Mouse (Mus musculus): ENCODE data around the gene Gm16503. TPM values are rescaled to one million over a fixed set of nuclear protein-coding genes. Genes with fewer than 3 reads are reported as not detected.
"Not testable (repeated sequence)": the region's sequence is repeated elsewhere in the genome, so short reads cannot be mapped to it uniquely, and the experiment has no call there.

Gene Gm16503
- polyA plus RNA-seq, 1 experiment from 2014 or later, result 1.0 TPM

- ATAC-seq; H3K9ac ChIP-seq (ENCODE audit: low read depth, low read length): not testable (repeated sequence)
- 91% methylated on average over 4 of the region's 4 CpGs for WGBS
Observed at GRCm38 (mm10) chr4:147579371-147579770, 39.4 kb downstream of the Gm16503 start.

GRCm38 (mm10) chr4:147586511-147587473, 46.8 kb downstream of the Gm16503 start:
- Histone ChIP-seq H3K4me3 (ENCODE audit: low read length) (no peak overlapping the region), H3K36me3 (ENCODE audit: control insufficient read depth, insufficient read depth, low read length) (no peaks in the 10 kb centered on the region), H3K27ac (ENCODE audit: low read depth, low read length) (no peak overlapping the region), H3K27me3 (replicated peaks; ENCODE audit: control insufficient read depth, insufficient read depth, low read length) (no peaks in the 10 kb centered on the region), H3K9me3 (ENCODE audit: control insufficient read depth, low read length) (peaks cover 13% of the 10 kb centered on the region), H3K4me2 (ENCODE audit: low read length) (no peak overlapping the region), H3K4me1 (ENCODE audit: control insufficient read depth, insufficient read depth, low read depth, low read length) (no peaks in the 10 kb centered on the region), H3K9ac (ENCODE audit: low read depth, low read length) (no peak overlapping the region)
- 67% methylated on average over 1 of the region's 1 CpGs for WGBS
- no peak for ATAC-seq

More at GRCm38 (mm10) chr4:147579371-147579770, 39.4 kb downstream of the Gm16503 start:
- H3K4me1 ChIP-seq (ENCODE audit: control insufficient read depth, insufficient read depth, low read depth, low read length); H3K36me3 ChIP-seq (ENCODE audit: control insufficient read depth, insufficient read depth, low read length); H3K27ac ChIP-seq (ENCODE audit: low read depth, low read length); H3K27me3 ChIP-seq (replicated peaks; ENCODE audit: control insufficient read depth, insufficient read depth, low read length); H3K4me3 ChIP-seq (ENCODE audit: low read length); H3K4me2 ChIP-seq (ENCODE audit: low read length): not testable (repeated sequence)
- H3K9me3 ChIP-seq (ENCODE audit: control insufficient read depth, low read length), result peaks cover 12% of the 10 kb centered on the region

Other genes with a start within 250 kb of the Gm16503 start
- 0.08 and 0.29 TPM in 2 replicates for gene Zfp988, start 234.5 kb upstream of the Gm16503 start, polyA plus RNA-seq (2015; fragmentation: Nextera tagmentation; extraction: Ambion mirVana)
- gene Zfp978, start 178.9 kb upstream of the Gm16503 start, polyA plus RNA-seq (2015; fragmentation: Nextera tagmentation; extraction: Ambion mirVana), result 0.17 TPM in 1 of 2 replicates, not detected in the other
- gene Zfp982, start 47.8 kb upstream of the Gm16503 start, polyA plus RNA-seq (2015; fragmentation: Nextera tagmentation; extraction: Ambion mirVana), result 4.4 and 5.2 TPM in 2 replicates
- 0.12 and 0.21 TPM in 2 replicates for gene Zfp985, start 13.1 kb downstream of the Gm16503 start, polyA plus RNA-seq (2015; fragmentation: Nextera tagmentation; extraction: Ambion mirVana)
- 2.6 and 2.9 TPM in 2 replicates for gene Zfp979, start 102.3 kb downstream of the Gm16503 start, polyA plus RNA-seq (2015; fragmentation: Nextera tagmentation; extraction: Ambion mirVana)
- gene Zfp534, start 162.3 kb downstream of the Gm16503 start, polyA plus RNA-seq (2015; fragmentation: Nextera tagmentation; extraction: Ambion mirVana), result 0.06 TPM in 1 of 2 replicates, not detected in the other